Mouse (Mus musculus): ENCODE measurements around the gene Mrpl54.
"Not testable (repeated sequence)": the region's sequence is repeated elsewhere in the genome, so short reads cannot be mapped to it uniquely, and the experiment has no call there.

Gene Mrpl54

GRCm38 (mm10) chr10:81223731-81224130 is 43.0 kb downstream of the Mrpl54 start:
- DNase-seq = not testable (repeated sequence)

GRCm38 (mm10) chr10:81221402-81222015 is 45.2 kb downstream of the Mrpl54 start:
- DNase-seq = no peak

- DNase-seq = peak; percentile 72 to 76
Observed at GRCm38 (mm10) chr10:81217964-81218363, 48.8 kb downstream of the Mrpl54 start.

- DNase-seq = peak in 1 of 2 experiments; percentile 34
Observed at GRCm38 (mm10) chr10:81217267-81217666, 49.5 kb downstream of the Mrpl54 start.

- no peak for DNase-seq
Observed at GRCm38 (mm10) chr10:81216810-81217209, 49.9 kb downstream of the Mrpl54 start.

- DNase-seq = no peak
Observed at GRCm38 (mm10) chr10:81216260-81216659, 50.5 kb downstream of the Mrpl54 start.
